Mouse (Mus musculus) right cerebral cortex, adult 2 months (tissue): Measurements from ENCODE around the gene Mptx2.
"Not testable (repeated sequence)": the region's sequence is repeated elsewhere in the genome, so short reads cannot be mapped to it uniquely, and the experiment has no call there.

Experiments used
- DNase-seq, 2 experiments: peaks; one replicate each; pipeline ENCODE4 v3.0.0; 2021 to 2022; ENCODE audit warnings: low spot score in 2 of 2

The Mptx2 gene

DNA sequence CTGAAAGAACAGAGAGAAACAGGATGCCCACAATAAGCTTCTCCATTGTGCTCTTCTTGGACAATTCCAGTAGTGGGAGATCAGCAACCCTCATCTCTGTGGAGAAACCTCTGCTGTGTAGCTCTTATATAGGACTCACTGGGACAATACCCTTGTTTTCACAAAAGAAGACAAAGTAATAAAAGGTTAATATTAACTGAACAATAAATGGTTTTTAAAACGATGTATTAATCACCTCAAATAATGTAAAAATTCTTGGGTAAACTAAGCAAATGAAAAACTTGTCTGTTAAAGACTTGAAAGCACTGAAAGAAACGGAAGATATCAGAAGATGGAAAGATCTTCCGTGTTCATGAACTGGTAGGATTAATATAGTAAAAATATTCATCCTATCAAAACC is at the start of gene Mptx2:
Mptx2 (minus strand) TSS at position 101 of the 400 bp plus-strand sequence.
- DNase-seq, result no peak

DNA sequence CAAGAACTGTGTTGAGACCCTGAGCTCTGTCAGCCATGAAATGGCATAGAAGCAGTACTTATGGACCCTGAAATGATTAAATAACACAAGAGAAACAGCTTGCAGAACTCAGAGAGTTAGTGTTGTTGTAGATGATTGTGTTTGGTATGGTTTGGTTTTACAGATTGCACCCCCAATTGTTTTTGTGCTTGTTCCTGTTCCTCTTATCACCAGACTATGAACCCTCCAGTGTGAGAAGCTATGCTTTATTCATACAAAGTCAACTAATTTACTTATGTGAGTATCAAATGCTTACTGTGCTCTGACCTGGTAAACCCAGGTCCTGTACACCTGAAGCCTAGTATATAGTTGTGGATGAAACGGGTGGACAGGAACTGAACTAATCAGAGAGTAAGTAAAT is 49.0 kb upstream of the Mptx2 start:
- DNase-seq, result no peak

DNA sequence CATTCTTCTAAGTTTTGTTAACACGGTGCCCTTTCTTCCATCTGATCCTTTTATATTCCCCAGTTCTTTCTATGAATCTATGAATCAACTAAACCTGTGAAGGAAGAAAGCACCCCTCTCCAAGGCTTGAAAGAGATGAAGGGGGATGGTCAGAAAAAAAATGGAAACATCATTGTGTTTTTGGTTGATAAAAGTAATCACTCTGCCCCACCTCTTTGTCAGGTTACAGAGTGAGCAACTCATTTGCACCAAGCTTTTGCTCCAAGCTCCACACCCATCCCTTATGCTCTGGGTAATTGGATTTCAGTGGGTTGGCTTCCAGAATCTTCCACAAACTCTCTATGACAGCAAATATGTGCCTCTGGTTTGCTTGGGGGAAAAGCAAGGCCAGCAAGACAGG is 47.8 kb upstream of the Mptx2 start:
- no peak for DNase-seq

DNA sequence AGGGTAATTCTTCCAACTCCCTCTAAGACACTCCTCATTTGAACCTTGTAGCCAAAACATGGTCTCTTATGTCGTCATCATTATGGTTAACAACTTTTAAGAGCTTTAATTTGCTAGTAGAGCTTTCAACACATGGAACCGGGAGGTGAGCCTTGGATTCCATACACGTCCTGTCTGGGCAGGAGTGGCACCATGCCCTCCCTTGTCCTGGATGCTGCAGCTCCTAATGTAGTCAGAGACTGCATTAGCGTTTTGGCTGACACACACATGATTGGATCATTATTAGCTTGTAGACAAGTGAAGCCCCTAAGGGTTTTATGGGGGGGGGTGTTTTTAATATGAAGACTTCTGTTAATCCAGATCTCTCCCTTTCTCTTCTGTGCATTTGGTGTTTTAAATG is 47.4 kb upstream of the Mptx2 start:
- no peak for DNase-seq

DNA sequence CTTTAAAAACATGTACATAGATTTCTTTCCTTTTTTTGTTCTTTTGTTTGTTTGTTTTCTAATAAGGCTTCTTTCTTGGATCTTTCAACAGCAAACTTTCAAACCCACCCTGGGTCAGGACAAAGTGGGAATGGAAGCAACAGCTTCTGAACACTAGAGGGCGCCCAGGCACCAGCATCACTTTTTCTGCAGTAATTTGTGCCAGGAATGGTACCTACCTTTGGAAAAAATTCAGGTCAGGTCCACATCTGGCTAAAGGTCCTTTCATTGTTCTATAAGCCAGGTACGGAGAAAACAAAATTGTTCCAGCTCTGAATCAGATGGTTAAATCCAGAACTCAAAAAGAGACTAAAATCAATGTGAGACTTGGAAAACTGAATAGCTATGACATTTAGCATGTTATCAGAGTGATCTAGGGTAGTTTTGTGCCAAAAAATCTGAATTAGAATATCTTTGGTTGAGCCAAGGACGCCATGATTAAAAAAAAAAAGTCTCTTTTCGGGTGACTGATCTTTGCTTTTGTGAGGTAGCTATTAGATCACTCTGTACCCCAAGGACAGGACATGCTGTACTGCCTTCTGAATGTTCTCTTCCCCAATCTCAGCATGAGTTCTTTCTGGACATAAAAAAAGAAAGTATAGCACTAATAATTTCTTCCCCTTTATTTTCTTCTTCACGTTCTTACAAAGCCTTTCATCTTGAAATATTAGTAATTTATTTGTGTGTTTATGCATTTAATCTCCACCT is 46.4 kb upstream of the Mptx2 start:
- peak in 1 of 2 experiments; percentile 69 for DNase-seq

DNA sequence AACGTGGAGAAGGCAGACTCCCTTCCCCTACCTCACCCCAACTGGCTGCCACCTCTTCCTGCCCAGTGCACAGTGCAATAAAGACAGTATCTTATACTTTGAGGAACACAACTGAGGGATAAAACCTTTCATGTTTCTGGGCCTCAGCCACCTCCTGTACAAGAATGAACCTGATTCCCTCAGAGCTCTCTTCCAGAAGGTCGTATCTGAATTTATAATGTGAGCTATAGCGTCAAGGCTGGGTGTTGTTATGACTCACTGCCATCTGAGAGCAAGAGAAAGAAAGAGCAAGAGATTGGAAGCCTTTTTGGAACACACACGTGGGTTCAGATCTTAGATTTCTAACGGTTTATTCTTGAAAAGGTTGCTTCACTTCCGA is 44.7 kb upstream of the Mptx2 start:
- DNase-seq, result no peak

DNA sequence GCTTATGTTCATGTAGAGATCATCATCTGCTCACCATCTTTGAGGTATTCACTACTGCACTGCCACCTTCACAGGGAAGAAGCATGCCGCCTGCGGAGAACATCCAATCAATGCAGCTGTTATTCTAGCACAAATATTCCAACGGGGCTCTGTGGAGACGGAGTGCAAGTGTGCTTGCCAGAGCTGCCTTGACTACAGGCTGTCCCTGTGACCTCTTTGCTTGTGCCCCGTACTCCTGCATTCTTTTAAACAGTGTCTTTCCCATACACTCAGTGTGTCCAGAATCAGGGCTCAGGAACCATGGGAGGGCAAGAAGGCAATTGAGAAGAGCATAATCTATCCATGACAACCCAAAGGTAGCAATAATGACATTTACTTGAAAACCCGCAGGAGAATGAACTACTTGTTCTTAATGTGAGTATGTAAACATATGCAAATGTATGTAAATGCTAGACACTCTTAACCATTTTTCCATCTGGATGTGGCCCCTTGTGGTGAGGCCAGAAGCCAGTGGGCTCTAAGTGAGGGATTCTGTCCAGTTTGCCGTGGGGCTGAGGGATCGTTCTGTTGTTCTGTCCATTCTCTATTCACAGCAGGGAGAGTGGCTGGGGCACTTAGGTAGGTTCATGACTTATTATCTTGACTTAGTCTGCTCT is 44.1 kb upstream of the Mptx2 start:
- no peak for DNase-seq

DNA sequence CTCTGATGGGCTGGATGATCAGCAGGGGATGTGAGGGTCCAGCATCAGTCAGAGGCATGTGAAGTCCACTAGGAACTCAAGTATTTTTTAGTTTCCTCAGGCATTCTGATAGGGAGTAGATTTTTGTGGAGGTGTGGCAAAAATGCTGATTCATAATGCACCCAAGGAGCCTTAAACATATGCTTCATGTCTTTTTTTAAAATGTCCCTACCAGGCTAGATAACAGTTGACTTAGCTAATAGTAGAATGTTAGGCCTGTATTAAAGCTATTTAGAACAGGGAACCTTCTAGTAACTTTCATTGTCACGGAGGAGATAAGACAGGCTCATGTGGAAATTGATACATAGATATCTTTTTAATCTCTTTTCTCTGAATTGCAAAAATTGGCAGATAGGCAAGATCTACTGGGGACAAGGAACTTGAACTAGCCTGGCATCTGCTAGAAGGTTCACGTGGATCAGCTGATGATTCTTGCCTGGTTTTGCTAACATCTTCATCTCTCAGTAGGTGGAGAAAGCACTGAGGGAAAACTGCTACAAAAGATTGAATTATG is 40.4 kb upstream of the Mptx2 start:
- DNase-seq, result no peak

DNA sequence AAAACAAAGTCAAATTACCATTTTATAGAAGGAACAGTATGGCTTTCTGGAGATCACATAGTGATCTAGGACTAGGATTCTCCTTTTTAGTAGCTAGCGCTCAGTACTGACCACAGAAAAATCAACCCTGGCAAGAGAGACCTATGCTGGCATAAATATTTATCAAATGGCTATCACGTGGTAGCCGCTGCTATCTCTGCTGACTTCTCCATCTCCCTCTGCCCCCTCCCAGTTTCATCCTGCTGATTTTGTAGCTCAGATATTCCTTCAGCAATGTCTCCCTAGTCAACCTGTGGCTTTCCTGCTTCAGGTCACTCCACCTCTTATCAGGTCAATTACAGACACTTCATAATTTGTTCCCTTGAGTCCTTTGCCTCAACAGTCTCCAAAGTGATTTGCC is 38.1 kb upstream of the Mptx2 start:
- no peak for DNase-seq

DNA sequence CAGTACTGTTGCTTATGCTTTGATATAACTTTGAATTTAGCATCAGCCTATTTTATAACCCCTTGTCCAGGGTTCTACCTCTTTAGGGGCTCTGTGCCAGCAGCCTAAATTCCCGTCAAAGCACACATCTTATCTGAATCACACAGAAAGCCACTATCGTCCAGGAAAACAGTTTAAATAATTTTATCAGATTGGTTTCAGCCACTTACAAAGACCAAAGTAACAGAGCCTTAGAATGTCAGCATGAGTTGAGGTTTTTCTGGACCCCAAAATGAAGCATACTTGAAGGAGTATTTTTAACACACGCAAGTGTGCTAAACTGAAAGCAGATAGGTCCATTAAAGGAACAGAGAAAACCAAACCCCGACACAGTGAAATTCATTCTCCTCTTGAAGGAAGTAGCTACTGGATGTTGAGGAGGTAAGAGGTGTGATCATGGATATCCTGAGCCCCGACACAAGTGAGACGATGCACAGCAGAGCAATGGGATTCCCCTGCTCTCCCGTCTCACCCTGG is 36.0 kb upstream of the Mptx2 start:
- DNase-seq, result not testable (repeated sequence)

DNA sequence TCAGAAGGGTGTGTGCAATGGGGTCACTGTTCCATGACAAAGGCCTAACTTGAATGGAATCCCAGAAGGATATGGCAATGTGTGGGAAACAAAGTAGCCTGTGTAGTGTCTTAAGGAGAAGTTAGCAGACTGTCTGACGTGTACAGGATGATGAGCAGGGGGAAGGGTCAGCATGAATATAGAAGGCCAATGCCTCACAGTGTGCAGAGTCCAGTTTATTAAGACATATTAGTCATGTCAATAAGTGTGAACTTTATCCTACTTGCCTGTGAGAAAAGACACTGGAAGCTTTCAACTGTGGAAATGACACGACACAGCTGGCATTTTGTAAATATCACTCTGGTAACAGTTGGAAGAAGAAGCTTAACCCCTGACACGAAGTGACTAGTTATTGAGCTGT is 25.2 kb upstream of the Mptx2 start:
- DNase-seq, result not testable (repeated sequence)

DNA sequence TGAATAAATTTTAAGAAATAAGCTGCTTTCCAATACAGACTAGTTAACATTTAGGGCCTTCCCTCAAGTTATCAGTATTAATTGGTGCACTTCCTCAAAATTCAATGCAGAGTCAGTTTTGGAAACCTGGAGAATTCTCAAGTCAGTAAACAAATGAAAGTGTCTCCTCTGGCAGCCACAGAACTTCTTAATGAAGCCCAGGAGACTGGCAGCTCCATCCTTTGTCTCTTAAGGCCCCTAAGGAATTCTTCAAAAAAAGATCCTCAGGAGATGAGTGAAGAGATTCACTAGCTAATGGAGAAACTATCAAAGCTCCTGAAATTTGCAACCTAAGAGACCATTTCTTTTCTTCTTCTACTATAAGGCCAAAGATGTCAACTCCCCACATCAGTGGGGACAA is 11.9 kb downstream of the Mptx2 start, which contains the start of gene Olfr418:
Olfr418 (plus strand) TSS at position 301 of the 400 bp plus-strand sequence.
- no peak for DNase-seq

DNA sequence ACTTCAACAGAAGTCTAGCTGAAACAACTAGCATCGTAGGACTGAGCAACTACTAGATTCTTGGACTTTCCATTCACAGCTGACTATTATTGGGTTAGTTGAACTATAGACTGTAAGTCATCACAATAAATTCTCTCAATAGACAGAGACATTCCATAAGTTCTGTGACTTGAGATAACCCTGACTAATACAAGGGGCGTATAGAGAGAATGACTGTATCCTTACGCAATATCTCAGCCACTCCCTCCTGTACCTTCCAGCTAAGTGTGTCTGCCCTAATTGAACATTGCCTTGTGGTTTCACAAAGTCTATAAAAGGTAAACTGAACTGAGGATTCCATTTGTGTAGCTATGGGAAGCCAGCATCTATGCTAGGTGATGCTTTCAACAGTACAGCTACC is 27.7 kb downstream of the Mptx2 start:
- no peak for DNase-seq

DNA sequence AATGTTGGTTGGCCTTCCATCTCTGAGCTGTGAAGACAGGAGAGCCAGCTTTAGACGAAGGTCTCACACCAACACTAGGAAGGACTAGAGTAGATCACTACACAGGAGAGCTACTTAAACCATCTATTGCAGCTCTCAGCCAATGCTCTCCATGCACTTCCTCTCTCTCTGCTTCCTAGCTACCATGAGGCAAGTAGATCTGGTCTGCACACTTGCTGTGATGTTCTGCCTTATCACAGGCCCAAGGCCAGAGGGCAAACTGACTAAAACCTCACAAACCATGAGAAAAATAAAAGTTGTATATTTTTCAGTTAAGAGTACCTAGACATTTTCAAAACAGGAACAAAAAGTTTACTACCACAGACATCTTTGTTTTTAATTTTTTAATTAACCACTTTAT is 40.6 kb downstream of the Mptx2 start:
- not testable (repeated sequence) for DNase-seq

DNA sequence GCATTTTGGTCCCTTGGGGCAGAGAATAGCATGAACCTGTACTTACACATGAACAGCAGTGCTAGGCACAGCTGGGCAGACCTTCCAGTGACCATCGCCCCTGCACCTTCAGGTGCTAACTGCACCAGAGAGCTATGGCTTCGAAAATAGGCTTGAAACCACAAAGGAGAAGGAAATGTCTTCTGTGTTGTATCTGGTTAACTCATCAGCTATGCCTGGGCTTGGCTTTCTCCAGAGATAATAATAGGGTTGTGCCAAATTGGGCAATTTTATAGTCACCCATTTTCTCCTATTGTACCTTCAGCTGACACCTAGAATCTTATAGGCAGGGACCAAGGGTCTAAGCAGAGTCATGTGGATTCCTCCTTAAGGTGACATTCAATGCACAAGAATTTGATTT is 50.5 kb downstream of the Mptx2 start, which contains the start of gene Fcer1a:
Fcer1a (minus strand) TSS at position 134 of the 400 bp plus-strand sequence.
- no peak for DNase-seq
